Mouse (Mus musculus): ENCODE measurements around the gene Irx5.
A peak's percentile ranks its signal among the peaks of the same experiment; 100 is the strongest.

Gene Irx5

DNA sequence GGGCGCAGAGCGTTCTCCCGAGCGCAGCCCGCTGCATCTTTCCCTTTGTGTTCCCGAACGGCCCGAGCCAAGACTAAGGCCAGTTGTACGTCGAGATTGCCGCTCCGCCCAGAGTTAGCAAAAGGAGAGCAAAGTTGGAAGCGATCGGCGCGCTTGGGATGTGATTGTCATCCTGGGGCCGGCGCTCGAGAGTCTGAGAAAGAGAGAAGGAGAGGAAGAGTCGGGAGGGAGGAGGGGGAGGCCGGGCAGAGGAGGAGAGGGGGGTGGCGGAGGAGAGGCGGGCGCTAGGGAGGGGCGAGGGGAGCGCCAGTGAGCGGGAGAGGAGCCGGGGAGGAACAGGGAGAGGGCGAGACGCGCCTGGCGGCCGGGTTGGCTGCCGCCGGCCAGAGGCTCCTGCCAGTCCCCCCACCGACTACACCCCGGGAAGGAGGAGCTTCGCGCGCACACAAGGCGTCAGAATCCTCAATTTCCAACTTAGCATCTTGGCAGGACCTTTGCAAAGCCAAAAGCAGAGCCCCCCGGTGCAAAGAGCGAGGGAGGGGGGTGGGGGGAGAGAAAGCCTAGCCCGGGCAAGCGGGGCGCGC, at the start of gene Irx5:
Gene Irx5 (plus strand): TSS at position 228 of the 584 bp plus-strand sequence.
- DNase-seq (ENCODE audit: low spot score), result peak; percentile 97

DNA sequence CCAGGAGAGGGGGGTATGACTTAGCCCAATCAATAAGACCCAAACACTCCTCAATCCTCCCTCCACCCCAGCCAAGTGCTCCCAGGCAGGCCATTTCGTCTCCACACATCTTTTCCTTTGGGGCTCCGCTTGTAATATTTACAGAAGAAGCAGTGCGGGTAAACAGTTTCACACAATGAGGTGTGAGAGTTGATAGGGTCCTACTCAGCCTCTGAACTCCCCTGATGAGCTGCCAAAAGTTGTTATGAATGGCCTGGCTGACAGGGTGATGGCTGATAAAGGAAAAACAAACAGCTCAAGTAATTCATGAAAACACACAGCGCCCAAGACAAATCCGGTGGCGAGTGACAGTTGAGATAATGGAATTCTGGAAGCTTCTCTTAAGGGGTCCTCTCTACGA, 45.2 kb upstream of the Irx5 start:
- DNase-seq (ENCODE audit: low spot score), result no peak

GRCm38 (mm10) chr8:92313707-92314106, 43.7 kb upstream of the Irx5 start:
- DNase-seq (ENCODE audit: low spot score), result no peak

- no peak for DNase-seq (ENCODE audit: low spot score)
Observed at GRCm38 (mm10) chr8:92323751-92324150, 33.7 kb upstream of the Irx5 start.

DNA sequence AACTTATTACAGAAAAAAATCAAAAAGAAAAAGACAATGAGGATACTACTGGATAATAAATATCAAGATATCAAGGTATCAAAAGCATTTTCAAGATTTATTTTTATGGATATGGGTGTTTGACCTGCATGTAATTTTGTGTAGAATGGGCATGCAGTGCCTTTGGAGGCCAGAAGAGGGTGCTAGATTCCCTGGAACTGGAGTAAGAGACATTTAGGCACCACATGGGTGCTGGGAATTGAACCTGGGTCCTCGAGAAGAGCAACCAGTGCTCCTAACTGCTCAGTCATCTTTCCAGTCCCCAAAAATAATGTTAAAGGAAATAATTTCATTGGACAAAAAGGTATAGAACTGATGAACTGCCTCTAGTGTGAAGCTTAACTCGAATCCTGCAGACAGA, 30.2 kb upstream of the Irx5 start:
- no peak for DNase-seq (ENCODE audit: low spot score)

DNA sequence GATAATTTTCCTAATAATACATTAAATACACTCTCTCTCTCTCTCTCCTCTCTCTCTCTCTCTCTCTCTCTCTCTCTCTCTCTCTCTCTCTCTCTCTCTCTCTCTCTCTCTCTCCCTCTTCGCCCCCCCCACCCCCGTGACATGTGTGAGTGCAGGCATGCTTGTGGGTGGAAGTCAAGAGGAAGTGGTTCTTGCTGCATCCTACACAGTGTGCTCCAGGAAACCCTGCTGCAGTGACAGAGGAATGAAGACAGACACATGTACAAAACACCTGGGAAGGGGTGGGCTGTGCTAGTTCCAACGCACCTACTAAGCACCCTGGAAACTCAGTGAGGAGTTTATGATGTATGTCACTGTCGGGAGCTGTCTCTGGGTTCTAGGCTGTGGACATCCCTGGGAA, 28.2 kb upstream of the Irx5 start:
- DNase-seq (ENCODE audit: low spot score), result no peak

GRCm38 (mm10) chr8:92331811-92332210, 25.6 kb upstream of the Irx5 start:
- peak; percentile 77 for DNase-seq (ENCODE audit: low spot score)

DNA sequence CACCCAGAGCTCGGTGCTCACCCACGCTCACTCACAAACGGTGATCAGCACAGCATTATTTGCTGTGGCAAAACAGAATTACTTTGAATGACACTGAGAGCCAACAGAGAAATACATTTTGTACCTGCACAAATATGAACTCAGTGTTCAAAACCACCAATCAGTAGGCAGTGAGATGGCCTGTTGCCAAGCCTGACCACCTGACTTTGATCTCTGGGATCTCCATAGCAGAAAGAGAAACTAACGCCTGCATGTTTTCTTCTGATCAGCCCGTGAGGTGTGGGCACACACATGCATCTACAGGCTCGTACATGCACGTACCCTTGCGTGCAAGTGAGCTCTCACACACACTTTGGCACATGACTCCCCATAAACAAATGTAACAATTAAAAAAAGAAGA, 24.0 kb upstream of the Irx5 start:
- DNase-seq (ENCODE audit: low spot score), result no peak

- DNase-seq (ENCODE audit: low spot score), result no peak
Observed at GRCm38 (mm10) chr8:92335079-92335478, 22.3 kb upstream of the Irx5 start.

DNA sequence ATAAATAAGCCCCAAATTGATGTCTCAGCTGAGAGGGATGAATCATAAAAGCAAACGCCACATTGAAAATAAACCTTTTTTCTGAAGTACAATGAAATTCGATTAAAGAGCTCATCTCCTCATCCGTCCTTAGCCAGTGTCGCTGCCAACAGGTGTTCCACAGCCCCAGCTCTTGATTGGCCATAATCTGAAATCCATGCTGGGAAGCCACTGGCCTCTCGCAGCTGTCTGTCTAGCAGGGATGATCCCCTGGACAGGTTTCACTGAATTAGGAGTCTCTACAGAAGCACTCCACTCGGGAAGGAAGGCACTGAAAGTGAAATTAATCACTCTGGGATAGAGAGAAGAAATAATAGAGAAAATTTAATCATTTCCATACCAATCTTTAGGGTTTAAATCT, 21.4 kb upstream of the Irx5 start:
- no peak for DNase-seq (ENCODE audit: low spot score)

GRCm38 (mm10) chr8:92343544-92343943, 13.9 kb upstream of the Irx5 start:
- no peak for DNase-seq (ENCODE audit: low spot score)

- no peak for DNase-seq (ENCODE audit: low spot score)
Observed at GRCm38 (mm10) chr8:92349898-92350486, 7.4 kb upstream of the Irx5 start.

DNA sequence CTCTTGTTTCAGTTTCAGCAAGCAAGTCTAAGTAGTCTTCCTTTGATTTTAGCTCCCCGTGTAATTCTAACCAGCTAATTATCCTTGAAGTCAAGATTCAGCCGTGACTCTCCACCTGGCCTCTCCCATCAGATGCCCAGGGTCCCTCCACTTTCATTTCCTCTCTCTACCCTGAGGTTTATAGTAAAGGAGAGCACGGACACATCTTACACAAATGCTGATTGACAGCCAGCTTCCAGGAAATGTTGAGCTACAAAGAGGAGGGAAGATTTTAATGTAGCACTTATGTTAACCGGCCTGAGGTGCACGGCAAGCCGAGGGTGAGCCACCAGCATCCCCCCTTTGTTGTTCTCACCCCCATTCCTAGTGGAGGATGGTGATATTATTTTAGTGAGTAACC, 4.0 kb upstream of the Irx5 start:
- DNase-seq (ENCODE audit: low spot score), result no peak

DNA sequence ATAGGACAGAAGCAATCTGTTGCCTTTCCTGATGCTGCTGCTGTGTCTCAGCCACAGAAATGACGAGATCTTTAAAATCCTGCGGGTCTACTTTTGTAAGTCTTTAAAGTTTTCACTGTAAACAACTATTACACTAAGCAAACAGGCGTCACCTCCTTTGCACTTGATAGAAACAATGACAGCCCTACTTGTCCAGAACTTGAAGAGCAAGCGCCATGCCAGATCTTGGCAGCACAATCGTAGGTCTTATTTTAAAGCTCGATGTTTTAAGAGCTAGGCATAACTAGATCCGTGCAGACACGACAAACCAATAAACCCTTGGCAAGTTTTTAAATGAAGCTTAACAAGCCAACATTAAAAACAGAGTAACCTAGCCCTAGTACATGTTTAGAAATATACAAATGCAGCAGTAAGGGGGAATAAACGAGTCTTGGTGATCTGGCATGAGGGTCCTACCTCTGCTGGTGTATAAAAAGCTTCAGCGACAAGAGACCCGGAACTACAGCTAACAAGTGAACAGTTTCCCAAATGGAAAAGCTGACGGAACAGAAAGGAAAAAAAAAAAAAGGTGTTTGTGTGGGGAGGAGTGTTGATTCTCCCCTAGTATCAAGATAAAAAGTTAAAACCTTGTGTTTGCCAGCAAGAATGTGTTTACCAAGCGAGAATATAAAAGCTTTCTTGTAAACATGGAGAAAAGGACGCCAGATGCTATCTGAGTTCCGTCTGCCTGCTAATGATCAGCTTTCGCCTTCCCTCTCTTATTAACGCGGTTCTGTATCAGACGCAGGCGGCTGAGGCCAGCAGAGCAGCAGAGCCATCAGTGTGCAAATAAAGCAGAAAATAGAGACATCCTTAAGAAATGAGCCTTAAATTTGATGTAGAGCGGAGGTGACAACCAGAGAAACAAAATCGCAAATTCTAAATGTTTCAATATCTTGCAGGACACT, 2.6 kb upstream of the Irx5 start:
- DNase-seq (ENCODE audit: low spot score), result peak; percentile 51

GRCm38 (mm10) chr8:92355701-92356612, 1.5 kb upstream of the Irx5 start:
- peak; percentile 99 for DNase-seq (ENCODE audit: low spot score)

DNA sequence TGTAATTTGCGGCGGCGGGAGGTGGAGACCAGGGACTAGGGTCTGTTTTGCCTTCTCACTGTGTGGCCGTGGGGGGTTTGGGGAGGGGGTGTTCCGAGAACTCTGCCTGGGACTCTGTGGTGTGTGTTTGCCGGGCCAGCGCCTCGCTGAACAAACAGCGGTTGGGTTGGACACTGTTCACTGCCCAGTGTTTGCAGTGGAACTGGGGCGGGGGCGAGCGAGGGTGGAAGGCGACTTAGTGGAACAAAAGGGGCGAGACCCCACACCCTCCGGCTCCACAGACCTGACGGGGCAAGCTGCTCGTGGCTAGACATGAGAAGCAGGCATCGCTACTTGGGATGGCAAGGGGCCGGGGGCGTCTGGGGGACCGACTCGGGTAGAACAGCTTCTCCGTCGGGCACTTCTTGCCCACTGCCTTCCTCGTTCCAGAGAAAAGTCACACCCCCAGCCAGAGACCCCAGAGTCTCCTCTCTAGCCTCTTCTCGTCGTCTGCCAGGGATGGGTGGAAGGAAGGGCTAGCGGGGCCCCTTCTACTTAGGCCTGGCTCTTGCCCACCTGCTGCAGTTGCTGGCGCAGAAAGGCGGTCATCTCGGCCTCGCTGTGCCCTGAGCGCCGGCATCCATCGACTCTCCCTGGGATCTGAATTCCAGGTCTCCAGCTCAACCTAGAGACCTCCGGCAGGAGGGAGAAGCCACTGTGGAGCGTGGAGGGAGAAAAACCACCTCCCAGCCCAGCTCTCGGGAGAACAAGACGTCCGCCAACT, 631 bp upstream of the Irx5 start:
- DNase-seq (ENCODE audit: low spot score), result no peak

- DNase-seq (ENCODE audit: low spot score), result peak; percentile 45
Observed at GRCm38 (mm10) chr8:92358141-92358999, 945 bp downstream of the Irx5 start.

DNA sequence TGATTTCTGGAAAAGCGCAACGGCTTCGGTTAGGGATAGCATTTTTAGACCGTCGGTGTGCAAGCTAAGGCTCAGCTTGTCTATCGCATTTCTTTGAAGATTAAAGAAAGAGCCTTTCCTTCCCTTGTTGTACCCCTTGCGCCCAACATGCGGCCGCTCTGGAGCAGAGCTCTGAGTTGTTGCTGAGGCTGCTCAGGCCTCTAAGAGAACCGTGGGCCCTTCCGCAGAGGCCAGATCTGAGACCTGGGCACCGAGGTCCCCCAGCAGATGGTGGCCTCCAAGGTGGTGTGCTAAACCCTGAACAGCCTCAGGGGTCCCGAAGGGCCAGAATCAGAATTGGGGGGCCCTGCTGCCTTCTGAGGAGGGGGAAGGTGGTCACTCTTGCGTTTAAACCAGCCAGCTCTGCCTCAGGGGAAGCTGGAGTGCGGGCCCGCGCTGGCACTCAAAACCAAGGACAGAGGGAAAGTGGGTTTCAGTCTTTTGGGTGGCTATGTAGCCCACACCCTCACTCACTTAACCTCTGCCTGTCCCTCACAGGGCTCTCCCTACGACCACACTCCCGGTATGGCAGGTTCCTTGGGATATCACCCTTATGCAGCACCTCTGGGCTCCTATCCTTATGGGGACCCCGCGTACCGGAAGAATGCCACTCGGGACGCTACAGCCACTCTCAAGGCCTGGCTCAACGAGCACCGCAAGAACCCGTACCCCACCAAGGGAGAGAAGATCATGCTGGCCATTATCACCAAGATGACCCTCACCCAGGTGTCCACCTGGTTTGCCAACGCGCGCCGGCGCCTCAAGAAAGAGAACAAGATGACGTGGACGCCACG, 1.8 kb downstream of the Irx5 start:
- no peak for DNase-seq (ENCODE audit: low spot score)

- no peak for DNase-seq (ENCODE audit: low spot score)
Observed at GRCm38 (mm10) chr8:92359833-92360082, 2.3 kb downstream of the Irx5 start.
